Mouse (Mus musculus) limb, embryonic 11.5 days (tissue): ENCODE data around the gene Gtf3a. TPM values are rescaled to one million over a fixed set of nuclear protein-coding genes. Genes with fewer than 3 reads are reported as not detected.

Experiments
- ATAC-seq: fragments of 200-750 bp; cut with Nextera tagmentation; 2 replicates; pipeline ENCODE4 v1.8.0; 2017; ENCODE audit warnings: low read depth; ENCODE audit not compliant: insufficient number of reproducible peaks, low FRiP score, low TSS enrichment
- DNase-seq: peaks from one replicate; pipeline ENCODE4 v3.0.0-alpha.2; 2015; ENCODE audit warnings: low spot score
- H3K27ac ChIP-seq: fragments of 300-500 bp; sonication (generic); replicated peaks from 2 replicates; pipeline ENCODE4 v1.5.1; 2014; ENCODE audit warnings: low read depth, mild to moderate bottlenecking, low read length
- H3K27me3 ChIP-seq: fragments of 300-500 bp; sonication (generic); 2 replicates; pipeline ENCODE4 v1.6.1; 2014; ENCODE audit warnings: mild to moderate bottlenecking, low read length, mixed read lengths; ENCODE audit not compliant: control insufficient read depth, insufficient read depth
- H3K36me3 ChIP-seq: fragments of 300-500 bp; sonication (generic); 2 replicates; pipeline ENCODE4 v1.6.1; 2014; ENCODE audit warnings: mild to moderate bottlenecking, low read length, moderate library complexity, mixed read lengths; ENCODE audit not compliant: control insufficient read depth, insufficient read depth
- H3K4me1 ChIP-seq: fragments of 300-500 bp; sonication (generic); 2 replicates; pipeline ENCODE4 v1.6.1; 2014; ENCODE audit warnings: low read length, mixed read lengths; ENCODE audit not compliant: control insufficient read depth, insufficient read depth
- H3K4me2 ChIP-seq: fragments of 300-500 bp; sonication (generic); 2 replicates; pipeline ENCODE4 v1.6.1; 2014; ENCODE audit warnings: low read depth, mild to moderate bottlenecking, moderate library complexity; ENCODE audit not compliant: severe bottlenecking
- H3K4me3 ChIP-seq: fragments of 300-500 bp; sonication (generic); 2 replicates; pipeline ENCODE4 v1.5.1; 2014; ENCODE audit warnings: low read depth, low read length
- H3K9ac ChIP-seq: fragments of 300-500 bp; sonication (generic); 2 replicates; pipeline ENCODE4 v1.6.1; 2014; ENCODE audit warnings: mild to moderate bottlenecking, low read length
- H3K9me3 ChIP-seq: fragments of 300-500 bp; sonication (generic); 2 replicates; pipeline ENCODE4 v1.6.1; 2016; ENCODE audit warnings: low read length; ENCODE audit not compliant: control insufficient read depth
- WGBS: fragments of 180-500 bp; shearing (Covaris S2); extraction: QIAGEN DNeasy Blood & Tissue Kit; methylation state at CpG from one replicate; pipeline ENCODE4 v1.1.7; 2014; 5-methylcytosine and 5-hydroxymethylcytosine counted together
- polyA plus RNA-seq: library from polyadenylated mRNA; unstranded; fragments of >200 nt; fragmentation: Nextera tagmentation; extraction: Ambion mirVana; gene quantifications from 2 replicates; pipeline ENCODE4 v1.2.1, GENCODE M21; 2014

Gtf3a gene
- polyA plus RNA-seq, 1 experiment from 2014 or later = 122 TPM

- H3K9me3 ChIP-seq = no peaks in the 10 kb centered on the region
- no peak for ATAC-seq
- WGBS = 81% methylated on average over 4 of the region's 4 CpGs
- H3K27me3 ChIP-seq = no peaks in the 10 kb centered on the region
- H3K27ac ChIP-seq = no peak overlapping the region
- H3K9ac ChIP-seq = no peak overlapping the region
- H3K36me3 ChIP-seq = no peaks in the 10 kb centered on the region
- H3K4me3 ChIP-seq = no peak overlapping the region
- no peaks in the 10 kb centered on the region; the same call in 1 of the 2 replicates for H3K4me1 ChIP-seq
- DNase-seq = no peak
- no peak overlapping the region for H3K4me2 ChIP-seq
Observed at GRCm38 (mm10) chr5:147001312-147001711, 52.9 kb downstream of the Gtf3a start.

DNA sequence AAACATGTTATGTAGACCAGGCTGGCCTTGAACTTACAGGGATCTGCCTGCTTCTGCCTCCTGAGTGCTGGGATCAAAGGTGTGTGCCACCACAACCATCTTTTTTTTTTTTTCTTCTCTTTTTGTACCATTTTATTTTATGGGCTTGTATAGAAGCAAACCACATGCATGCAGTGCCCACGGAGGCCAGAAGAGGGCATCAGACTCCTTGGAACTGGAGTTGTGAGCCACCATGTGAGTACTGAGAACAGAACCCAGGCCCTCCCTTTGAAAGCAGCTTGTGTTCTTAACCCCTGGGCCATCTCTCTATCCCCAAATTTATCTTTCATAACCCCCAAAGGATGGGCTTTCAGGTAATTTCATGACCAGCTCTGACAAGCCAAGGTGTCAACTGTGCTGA, 54.8 kb downstream of the Gtf3a start:
- Histone ChIP-seq H3K4me2 (no peak overlapping the region), H3K9me3 (no peaks in the 10 kb centered on the region), H3K4me3 (no peak overlapping the region), H3K27me3 (no peaks in the 10 kb centered on the region), H3K36me3 (no peaks in the 10 kb centered on the region), H3K9ac (no peak overlapping the region), H3K4me1 (no peaks in the 10 kb centered on the region; the same call in 1 of the 2 replicates), H3K27ac (no peak overlapping the region)
- 48% methylated on average over 1 of the region's 1 CpGs for WGBS
- ATAC-seq (no peak), DNase-seq (no peak)

Other genes with a start within 250 kb of the Gtf3a start
- 8.6 and 10.6 TPM in 2 replicates for gene Usp12, start 153.7 kb upstream of the Gtf3a start, polyA plus RNA-seq
- gene Rpl21, start 115.8 kb upstream of the Gtf3a start, polyA plus RNA-seq = 596 and 605 TPM in 2 replicates
- 23.5 and 23.9 TPM in 2 replicates for gene Rasl11a, start 103.6 kb upstream of the Gtf3a start, polyA plus RNA-seq
- 23.4 and 25.8 TPM in 2 replicates for gene Mtif3, start 15.1 kb downstream of the Gtf3a start, polyA plus RNA-seq
- gene Lnx2, start 127.9 kb downstream of the Gtf3a start, polyA plus RNA-seq = 12.3 and 12.8 TPM in 2 replicates
- gene Polr1d, start 128.4 kb downstream of the Gtf3a start, polyA plus RNA-seq = 124 and 132 TPM in 2 replicates
- not detected in 2 replicates for gene Gsx1, start 240.0 kb downstream of the Gtf3a start, polyA plus RNA-seq